Mouse (Mus musculus): ENCODE results near the gene Gria4. TPM values are rescaled to one million over a fixed set of nuclear protein-coding genes. Genes with fewer than 3 reads are reported as not detected.
"Not testable (repeated sequence)": the region's sequence is repeated elsewhere in the genome, so short reads cannot be mapped to it uniquely, and the experiment has no call there.

Gria4 gene
- polyA plus RNA-seq, 1 experiment from 2014 or later = 3.5 TPM

DNA sequence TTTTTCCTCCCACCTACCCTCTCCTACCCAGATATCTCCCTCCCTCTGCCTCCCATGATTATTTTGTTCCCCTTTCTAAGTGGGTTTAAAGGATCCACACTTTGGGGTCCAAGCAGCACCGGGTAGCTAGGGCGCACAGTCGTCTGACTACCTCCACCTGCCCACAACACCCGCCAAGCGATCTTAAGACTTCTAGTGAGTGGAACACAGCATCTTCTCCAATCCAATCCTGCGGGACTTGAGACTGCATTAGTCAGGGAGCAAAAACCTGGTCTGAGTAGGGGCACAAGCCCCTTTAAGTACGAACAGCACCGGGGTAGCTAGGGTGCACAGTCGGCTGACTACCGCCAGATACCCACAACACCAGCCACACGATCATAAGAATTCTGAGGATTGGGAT, 395.2 kb downstream of the Gria4 start:
- H3K36me3 ChIP-seq (ENCODE audit: control insufficient read depth, insufficient read depth, low read length); ATAC-seq; H3K9me3 ChIP-seq (ENCODE audit: control insufficient read depth, low read length); H3K4me1 ChIP-seq (ENCODE audit: control insufficient read depth, insufficient read depth, low read length); H3K27ac ChIP-seq (ENCODE audit: low read length); H3K4me3 ChIP-seq (ENCODE audit: low read length); H3K4me2 ChIP-seq (ENCODE audit: low read depth, low read length); H3K9ac ChIP-seq (ENCODE audit: low read depth, low read length); H3K27me3 ChIP-seq (replicated peaks; ENCODE audit: control insufficient read depth, insufficient read depth, low read length): not testable (repeated sequence)
- 92% methylated on average over 11 of the region's 11 CpGs for WGBS

DNA sequence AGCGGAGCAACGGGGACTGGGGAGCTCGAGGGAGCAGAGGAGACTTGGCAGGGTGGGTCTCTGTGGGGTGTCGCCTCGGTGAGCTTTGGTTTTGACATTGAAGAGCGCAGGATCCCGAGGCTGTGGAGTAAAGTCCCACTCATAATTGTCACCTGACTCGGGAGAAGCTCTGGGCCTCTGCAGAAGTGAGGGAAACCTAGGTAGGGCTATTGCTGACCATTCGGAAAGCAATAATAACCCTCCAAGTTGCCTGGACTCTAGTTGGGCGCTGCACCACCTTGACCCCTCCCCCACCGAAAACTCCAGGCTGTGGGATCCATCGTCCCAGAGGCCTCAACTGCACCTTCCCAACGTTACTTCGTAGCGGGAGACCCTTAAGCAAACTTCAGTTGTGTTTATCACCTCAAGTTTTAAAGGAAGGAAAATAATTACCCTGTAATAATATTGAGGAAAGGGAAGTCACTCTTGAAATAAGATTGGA, 419.4 kb downstream of the Gria4 start:
- peaks cover 9% of the 10 kb centered on the region for H3K4me1 ChIP-seq (ENCODE audit: control insufficient read depth, insufficient read depth, low read length)
- peak overlapping the region; percentile 78 for H3K9ac ChIP-seq (ENCODE audit: low read depth, low read length)
- peak; percentile 83 for ATAC-seq
- no peaks in the 10 kb centered on the region; the same call in 1 of the 2 replicates for H3K36me3 ChIP-seq (ENCODE audit: control insufficient read depth, insufficient read depth, low read length)
- no peaks in the 10 kb centered on the region for H3K9me3 ChIP-seq (ENCODE audit: control insufficient read depth, low read length)
- H3K4me2 ChIP-seq (ENCODE audit: low read depth, low read length) = peak overlapping the region; percentile 45
- H3K27me3 ChIP-seq (replicated peaks; ENCODE audit: control insufficient read depth, insufficient read depth, low read length) = no peaks in the 10 kb centered on the region
- H3K4me3 ChIP-seq (ENCODE audit: low read length) = peak overlapping the region; percentile 82
- H3K27ac ChIP-seq (ENCODE audit: low read length) = peak overlapping the region; percentile 73
- under 1% methylated on average over 15 of the region's 15 CpGs for WGBS

DNA sequence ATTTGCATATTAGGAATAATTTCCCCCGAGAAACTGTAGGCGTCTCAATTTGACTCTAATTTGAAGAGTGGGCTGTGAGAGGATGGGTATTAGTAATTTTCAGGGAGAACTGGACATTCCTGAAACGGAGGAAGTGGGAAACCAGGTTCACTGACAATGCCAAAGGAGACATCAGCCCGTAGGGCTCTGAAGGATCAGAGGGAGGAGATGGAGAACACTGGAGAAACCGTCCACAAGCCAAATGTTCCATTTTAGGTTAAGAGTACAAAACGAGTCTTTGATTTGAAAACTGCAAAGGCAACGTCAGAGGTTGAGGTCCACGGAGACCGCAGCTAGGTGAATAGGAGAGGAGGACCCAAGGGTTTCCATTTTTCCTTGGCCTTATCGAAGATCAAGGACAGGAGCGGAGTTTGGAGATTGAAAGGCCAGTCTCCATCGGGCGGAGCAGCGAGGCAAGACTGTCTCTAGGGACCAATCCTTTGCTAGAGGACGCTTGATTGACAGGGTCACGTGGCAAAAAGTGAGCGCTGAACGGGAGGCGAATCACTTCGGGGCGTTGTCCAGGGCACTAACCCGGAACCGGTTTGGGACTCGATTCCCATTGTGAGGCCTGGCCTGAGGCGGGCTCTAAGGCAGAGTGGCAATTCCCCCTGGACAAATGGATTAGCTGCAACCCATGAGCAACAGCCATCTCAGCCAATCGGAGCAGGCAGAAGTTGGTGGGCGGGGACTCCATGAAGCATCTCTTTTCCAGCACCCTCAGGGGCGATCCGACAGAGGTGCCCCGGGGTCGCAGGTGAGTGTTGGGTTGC, 420.0 kb downstream of the Gria4 start, which contains the start of gene Msantd4:
Gene Msantd4, plus strand, starts transcription at position 735 of the 812 bp plus-strand sequence.
- Histone ChIP-seq H3K9ac (ENCODE audit: low read depth, low read length) (peak within 1 kb of the TSS; percentile 78), H3K4me3 (ENCODE audit: low read length) (peak within 1 kb of the TSS; percentile 82), H3K4me2 (ENCODE audit: low read depth, low read length) (peak within 1 kb of the TSS; percentile 72), H3K27ac (ENCODE audit: low read length) (peak within 1 kb of the TSS; percentile 73), H3K36me3 (ENCODE audit: control insufficient read depth, insufficient read depth, low read length) (no peaks in the 10 kb centered on the region; the same call in 1 of the 2 replicates), H3K4me1 (ENCODE audit: control insufficient read depth, insufficient read depth, low read length) (peaks cover 9% of the 10 kb centered on the region), H3K9me3 (ENCODE audit: control insufficient read depth, low read length) (no peaks in the 10 kb centered on the region), H3K27me3 (replicated peaks; ENCODE audit: control insufficient read depth, insufficient read depth, low read length) (no peaks in the 10 kb centered on the region)
- ATAC-seq = peak; percentile 100
- 2% methylated on average over 31 of the region's 31 CpGs for WGBS

Small RNA genes within 50 kb of the gene (microRNA-seq; reads per million reads assigned to microRNA genes)
- gene Gm23811 = not detected
- gene Gm23992 = not detected
